Mouse (Mus musculus) left cerebral cortex, postnatal 36 days (tissue): Measurements from ENCODE around the gene Cfl1. TPM values are rescaled to one million over a fixed set of nuclear protein-coding genes. Genes with fewer than 3 reads are reported as not detected.
"Not testable (repeated sequence)": the region's sequence is repeated elsewhere in the genome, so short reads cannot be mapped to it uniquely, and the experiment has no call there.

Source experiments
- DNase-seq, 2 experiments: peaks; one replicate each; pipeline ENCODE4 v3.0.0; 2021 to 2022; ENCODE audit warnings: low spot score in 2 of 2, mixed read lengths in 1 of 2
- intact Hi-C: fragments of 180-260 bp; cut with DNase I; formaldehyde crosslinking; loops from one replicate; pipeline ENCODE4 v1.15.1; 2025
- total RNA-seq, 2 experiments: library from RNA; stranded (reverse); gene quantifications; 2 replicates each; pipeline ENCODE4 v1.2.3; 2021

Cfl1 gene
- total RNA-seq, 2 experiments from 2014 or later = 1,319 to 1,567 TPM

DNA sequence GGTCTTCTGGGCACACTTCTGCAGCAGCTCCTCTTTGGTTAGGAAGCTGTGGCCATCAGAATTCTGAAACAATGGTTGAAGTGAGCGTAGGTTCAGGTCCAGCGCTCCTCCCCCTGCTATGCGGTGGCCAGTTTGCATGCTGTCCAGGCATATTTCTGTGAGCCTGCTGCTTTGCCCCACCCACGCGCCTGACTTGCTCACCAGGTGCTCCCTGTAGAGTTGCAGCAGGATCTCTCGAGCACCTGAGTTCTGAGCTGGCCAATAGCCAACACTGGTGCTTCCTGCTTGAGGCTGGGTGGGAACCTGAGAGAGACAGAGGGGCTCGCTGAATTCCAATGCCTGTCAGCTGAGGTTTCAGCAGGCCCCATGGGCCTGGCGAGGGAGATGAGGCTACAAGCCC lies 4.0 kb upstream of the Cfl1 start:
- intact Hi-C loops = no loop called here
- no peak for DNase-seq

DNA sequence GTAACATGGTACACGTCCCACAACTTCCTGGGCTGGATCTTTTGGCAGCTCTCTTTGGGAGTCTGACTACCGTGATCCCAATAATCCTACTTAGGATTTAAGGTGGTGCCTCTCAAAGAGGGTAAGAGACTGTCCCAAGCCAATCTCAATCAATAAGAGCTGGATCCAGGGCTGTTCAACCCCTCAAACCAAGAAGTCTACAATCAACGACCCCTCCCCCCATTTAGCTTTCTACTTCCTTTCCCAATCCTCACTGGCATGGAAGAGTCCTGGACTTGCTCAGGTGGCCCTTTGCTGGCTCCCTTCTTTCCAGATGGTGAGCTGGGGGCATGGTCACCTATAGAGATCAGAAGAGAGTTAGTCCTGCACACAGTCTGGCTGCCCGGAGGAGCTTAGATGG lies 3.5 kb upstream of the Cfl1 start:
- DNase-seq = no peak
- intact Hi-C loops = no loop called here

DNA sequence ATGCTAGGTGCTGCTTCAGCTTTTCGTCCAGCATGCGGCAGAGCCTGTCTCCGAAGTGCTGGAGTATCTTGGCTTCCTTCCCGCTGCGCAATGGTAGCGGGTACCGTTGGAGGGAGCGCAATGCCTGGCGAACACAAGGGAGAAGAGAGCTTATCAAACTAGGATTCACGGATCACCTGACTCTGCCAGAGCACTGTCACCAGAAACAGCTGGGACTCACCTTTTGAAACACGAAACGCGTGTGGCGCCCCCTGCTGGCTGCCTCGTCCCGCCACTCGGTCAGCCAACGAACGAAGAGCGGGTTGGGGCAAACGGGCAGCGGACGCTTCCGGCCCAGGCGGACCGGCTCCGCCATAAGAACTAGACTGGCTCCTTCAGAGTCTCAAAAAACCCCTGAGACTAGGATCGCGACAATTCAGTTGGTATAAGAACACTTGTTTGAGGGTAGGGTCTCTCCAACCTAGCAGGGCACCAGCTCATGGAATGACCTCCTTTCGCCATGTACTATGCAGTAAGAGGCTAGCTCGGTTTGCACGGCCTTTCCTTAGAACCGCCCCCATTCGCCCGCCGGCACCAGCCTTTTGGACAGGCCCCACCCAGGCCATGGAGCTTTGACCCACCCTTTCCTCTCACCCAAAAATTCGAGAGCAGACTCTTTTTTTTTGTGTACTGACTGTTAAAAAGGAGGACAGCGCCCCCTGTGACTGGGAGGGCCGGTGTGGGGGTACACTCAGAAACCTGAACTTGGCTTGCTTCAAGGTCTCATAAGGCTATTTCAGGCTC lies 2.3 kb upstream of the Cfl1 start, which contains the start of gene Mus81:
TSS of gene Mus81 (minus strand) at position 635 of the 783 bp plus-strand sequence.
- intact Hi-C loops = loop anchor here (1.0 to 2.0 kb wide), 3 partner anchors 25 to 63 kb away; partner anchors contain the start of genes AI837181, Ccdc85b and Drap1

DNA sequence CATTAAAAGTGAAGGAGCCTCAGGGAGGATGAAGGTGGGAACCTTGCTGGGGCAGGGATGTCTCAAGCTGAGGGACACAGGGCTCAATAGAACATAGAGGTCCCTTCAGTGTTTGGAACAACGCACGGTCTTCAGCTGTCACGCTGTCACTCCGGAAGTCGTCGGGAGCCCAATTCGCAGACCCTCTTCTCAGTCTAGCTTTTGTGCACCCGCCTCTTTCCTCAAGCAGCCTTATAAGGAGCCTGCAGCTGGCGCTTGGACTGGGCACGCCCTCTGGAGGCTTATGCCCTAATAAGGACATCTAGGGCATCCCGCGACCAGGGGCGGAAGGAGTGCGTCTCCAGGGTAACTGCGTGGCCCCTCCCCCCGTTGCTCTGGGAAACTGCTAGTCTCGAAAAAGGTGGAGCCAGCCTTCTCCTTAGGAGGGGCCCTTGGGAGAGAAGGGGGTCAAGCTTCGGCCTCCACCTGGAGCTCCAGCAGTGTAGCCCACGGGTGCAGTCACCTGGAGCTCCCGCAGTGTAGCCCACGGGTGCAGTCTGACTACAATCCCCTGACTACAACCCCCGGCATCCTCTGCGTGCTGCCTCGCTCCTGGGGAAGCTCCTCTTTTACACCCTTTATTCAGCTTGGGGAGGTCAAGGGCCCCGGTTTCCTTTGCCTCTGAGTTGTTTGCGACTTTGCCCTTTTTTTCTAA lies 1.2 kb upstream of the Cfl1 start:
- peak; percentile 95 to 97 for DNase-seq
- intact Hi-C loops = loop anchor here (1.0 to 2.0 kb wide), 3 partner anchors 26 to 64 kb away; partner anchors contain the start of genes AI837181, Ccdc85b and Drap1

More for the DNA sequence above, 2.3 kb upstream of the Cfl1 start, which contains the start of gene Mus81:
- peak; percentile 90 to 91 for DNase-seq

DNA sequence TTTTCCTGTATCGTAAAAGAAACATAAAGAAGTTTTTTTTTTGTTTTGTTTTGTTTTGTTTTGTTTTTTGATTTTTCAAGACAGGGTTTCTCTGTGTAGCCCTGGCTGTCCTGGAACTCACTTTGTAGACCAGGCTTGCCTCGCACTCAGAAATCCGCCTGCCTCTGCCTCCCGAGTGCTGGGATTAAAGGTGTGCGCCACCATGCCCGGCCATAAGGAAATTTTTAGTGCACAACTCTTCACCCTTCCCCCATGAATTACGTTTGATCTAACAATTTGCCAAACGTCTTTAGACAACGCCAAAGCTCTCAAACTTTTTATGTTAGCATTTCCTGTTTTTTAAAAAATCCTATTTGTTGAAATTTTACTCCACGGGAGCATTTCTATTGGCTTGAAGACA lies 534 bp upstream of the Cfl1 start:
- DNase-seq = not testable (repeated sequence)
- intact Hi-C loops = loop anchor here (1.0 to 2.0 kb wide), 4 partner anchors 21 to 65 kb away; partner anchors contain the start of genes AI837181, Ccdc85b, Drap1 and Fibp

DNA sequence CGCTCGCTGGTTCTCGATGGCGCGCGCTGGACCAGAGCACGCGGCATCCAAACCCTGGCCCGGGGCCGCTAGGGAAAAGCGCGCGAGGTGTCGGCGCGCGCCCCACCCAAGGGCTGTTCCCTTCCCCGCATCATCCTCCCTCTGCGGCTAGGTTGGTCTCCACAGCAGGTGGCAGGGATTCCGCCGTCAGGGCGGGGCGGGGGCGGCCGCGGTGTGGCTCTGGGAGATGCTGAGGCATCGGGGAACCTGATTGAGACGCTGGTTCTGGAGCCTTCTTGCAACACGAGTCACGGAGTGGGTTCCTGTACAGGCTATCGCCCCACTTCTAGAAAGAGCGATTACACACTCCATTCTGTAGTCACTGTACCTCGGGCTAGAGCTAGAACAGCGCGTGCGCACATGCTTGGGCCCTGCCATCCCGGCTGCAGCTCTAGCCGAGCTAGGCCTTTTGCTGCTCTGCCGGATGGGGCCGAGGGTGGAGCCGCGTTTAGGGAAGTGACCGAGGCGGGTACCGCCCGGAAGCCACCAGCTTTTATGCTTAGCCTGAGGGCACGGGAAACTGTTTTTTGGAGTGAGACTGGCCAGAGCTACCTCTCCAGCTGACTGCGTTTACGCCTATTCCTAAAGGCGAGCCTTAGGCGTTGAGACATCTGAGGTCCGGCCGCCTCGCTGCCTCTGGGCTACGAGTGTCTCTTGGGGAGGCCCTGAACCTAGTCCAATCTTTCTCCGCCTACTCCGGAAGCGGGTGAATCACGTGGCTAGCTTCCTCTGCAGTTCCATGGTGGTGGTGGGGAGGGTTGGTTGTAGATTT lies 848 bp downstream of the Cfl1 start:
- intact Hi-C loops = loop anchor here (1.0 to 2.0 kb wide), 2 partner anchors 20 to 31 kb away; partner anchors contain the start of genes Fibp and Snx32
- DNase-seq = peak; percentile 82 to 88

DNA sequence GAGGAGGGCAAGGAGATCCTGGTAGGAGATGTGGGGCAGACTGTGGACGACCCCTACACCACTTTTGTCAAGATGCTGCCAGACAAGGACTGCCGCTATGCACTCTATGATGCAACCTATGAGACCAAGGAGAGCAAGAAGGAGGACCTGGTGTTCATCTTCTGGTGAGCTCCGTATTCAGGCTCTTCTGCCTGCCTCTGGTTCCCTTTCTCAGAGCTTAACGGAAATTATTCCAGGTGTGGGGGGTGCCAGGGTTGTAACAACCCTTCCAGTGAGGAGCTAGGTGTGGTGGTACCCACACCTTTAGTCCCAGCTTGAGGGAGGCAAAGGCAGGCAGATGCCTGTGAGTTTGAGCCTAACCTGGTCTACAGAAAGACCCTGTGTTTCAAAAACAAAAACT lies 2.4 kb downstream of the Cfl1 start:
- intact Hi-C loops = no loop called here
- DNase-seq = no peak

DNA sequence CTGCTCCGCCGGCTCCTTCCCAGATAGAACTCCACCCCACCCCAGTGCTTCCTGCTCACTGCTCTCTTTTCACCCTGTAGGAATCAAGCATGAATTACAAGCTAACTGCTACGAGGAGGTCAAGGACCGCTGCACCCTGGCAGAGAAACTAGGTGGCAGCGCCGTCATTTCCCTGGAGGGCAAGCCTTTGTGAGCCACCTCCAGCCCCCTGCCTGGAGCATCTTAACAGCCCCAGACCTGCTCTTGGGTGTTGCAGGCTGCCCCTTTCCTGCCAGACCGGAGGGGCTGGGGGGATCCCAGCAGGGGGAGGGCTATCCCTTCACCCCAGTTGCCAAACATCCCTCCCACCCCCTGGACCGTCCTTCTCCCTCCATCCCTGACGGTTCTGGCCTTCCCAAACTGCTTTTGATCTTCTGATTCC lies 3.1 kb downstream of the Cfl1 start:
- DNase-seq, intact Hi-C loops: not testable (repeated sequence)

DNA sequence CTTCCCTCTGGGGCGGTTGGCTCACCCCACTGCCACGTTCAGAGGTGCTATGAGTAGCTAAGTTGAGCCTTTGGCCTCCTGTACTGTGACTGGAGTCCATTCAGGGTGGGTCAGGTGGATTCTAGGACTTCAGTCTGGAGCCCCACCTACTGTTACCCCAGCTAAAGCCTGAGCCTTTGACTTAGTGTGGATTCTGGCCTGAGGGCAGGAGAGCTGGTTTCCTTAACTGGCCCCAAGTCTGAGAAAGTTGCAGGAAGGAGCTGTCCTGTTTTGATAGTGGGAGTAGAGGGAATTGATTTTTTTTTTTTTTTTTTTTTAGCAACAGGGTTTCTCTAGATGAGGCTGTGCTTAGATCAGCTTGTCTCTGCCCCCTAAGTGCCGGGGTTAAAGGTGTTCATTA lies 4.1 kb downstream of the Cfl1 start:
- no peak for DNase-seq
- intact Hi-C loops = no loop called here

DNA sequence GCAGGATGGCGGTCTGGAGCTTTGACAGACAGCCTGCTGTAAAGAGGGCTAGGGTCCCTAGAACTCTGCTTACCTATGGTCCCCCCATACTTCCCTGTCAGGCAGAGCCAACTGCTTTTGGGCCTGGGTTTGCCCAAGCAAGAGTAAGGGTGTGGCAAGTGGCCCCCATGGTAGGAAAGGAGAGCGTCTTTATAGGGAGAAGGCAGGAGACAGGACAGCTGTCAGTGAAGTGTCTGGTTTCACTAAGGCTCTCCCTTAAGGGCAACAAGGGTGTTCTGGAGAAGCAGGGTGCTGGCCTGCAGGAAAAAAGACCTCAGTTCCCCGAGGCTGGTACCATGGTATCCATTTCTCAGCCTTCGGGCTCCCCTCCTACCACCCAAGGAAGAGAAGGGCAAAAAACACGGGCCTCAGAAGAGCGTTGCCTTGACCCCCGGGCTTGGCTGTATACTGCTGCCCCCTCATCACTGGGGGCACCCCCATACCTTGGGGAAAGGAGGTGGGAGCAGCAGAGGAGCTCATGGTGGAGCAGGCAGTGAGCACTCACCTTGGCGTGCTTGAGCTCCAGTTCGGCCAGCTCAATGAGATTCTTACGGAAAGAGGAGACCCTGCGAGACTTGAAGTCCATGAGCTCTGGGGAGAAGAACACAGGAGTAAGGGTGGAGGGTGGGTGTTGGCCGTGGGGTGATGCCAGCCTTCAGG lies 5.2 kb downstream of the Cfl1 start:
- intact Hi-C loops = no loop called here
- no peak for DNase-seq

DNA sequence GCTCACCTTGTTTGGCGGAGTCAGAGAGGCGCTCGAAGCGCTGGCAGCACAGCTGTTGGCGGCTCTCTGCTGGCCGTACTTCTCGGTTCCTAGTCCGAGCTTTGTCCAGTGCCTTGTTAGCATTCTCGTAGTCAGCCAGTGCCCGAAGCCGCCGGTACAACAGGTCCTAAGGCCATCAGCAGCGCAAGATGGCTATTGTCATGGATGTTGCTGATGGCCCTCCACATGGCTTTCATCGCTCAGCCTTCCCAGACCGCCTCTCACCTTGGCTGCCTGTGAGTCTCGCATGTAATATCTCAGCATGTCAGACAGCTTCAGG lies 5.8 kb downstream of the Cfl1 start:
- intact Hi-C loops = no loop called here
- DNase-seq = no peak

DNA sequence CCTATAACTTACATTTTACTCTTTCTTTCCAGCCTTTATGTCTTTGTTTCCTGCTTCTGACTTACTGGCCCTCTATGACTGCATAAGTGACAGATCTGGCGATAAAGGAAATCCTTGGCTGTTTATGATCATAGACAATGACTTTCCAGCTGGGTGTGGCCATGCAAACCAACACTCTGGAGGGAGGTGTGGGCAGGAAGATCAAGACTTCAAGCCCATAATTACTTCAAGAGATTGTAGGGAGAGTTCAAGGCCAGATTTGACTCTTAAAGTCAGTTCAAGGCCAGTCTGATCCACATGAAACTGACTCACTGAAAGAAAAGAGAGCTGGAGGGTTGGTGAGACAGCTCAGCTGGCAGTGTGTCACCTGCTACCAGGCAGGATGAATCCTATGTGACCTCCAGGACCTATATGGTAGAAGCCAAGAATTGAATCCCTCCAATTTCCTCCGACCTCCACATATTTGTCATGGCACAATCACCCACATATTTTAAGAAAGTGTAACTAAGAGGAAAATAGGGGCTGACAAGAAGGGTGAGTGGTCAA lies 10.1 kb downstream of the Cfl1 start:
- intact Hi-C loops = no loop called here
- DNase-seq = no peak

DNA sequence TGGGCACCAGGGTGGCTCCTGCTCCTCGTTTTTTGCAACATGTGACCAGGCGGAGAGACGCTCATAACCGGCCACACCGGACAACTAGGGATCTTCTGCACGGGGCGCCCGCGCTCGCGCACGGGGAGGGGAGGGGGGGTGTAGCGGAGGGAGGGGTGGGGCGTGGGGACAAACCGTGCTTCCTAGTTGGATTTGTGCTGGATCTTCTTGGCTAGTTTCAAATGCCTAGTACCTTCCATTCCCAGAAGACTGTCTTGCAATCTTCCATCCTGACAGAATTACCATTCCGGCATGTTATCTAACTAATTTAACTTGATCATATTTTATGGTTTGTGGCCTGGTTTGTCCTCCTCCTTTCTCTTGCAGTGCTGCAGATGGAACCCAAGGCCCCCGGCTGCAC lies 13.4 kb downstream of the Cfl1 start, which contains the start of gene 1700020D05Rik:
TSS of gene 1700020D05Rik (minus strand) at position 101 of the 400 bp plus-strand sequence.
- intact Hi-C loops = no loop called here
- DNase-seq = no peak

DNA sequence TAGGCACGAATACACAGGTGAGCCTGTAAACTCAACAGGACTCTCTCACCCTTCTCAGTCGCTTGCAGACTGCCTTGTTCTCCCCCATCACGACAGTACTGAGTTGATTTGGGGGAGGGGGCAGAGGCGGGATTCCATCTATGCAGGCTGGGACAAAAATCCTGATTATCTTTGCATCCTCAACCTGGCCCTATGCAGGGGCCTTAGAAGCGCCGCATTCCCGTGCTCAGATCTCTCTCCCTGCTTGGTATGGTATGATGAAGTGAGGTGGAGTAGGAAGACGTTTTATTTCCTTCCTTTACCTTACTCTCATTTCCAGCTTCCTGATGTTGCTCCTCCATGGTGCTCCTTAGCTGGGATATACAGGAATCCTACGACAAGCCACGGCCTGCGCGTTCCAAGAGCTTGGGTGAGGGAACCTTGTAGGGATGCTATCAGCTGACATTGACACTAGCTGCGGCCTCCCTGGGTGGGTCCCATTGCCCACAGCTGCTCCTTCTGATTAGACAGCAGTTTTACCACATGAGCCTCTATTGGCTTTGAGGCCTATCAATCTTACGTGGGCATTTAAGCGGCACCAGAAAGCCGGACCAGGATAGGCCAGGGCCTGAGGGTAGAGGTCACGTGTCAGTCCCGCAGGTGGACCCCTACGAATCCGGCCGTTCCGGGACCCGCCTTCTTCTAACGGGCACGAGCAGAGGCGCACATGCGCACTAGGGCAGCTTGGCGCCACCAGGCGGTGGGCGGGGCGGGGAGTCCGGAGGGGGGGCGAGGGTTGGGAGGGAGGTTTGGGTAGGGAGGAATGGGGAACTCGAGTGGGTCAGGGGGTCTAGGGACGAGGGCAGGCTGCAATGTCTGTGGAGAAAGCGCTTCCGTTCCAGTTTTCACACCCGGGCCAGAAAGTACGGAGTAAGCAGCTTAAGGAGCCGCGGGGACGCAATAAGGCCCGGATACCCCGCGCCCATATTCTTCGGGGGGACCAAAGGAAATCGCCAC lies 20.1 kb downstream of the Cfl1 start, which contains the start of gene Snx32:
TSS of gene Snx32 (minus strand) at position 508 of the 996 bp plus-strand sequence.
- intact Hi-C loops = loop anchor here (2.0 kb wide), 1 partner anchor 20 kb away; the partner anchor contains the start of gene Cfl1

DNA sequence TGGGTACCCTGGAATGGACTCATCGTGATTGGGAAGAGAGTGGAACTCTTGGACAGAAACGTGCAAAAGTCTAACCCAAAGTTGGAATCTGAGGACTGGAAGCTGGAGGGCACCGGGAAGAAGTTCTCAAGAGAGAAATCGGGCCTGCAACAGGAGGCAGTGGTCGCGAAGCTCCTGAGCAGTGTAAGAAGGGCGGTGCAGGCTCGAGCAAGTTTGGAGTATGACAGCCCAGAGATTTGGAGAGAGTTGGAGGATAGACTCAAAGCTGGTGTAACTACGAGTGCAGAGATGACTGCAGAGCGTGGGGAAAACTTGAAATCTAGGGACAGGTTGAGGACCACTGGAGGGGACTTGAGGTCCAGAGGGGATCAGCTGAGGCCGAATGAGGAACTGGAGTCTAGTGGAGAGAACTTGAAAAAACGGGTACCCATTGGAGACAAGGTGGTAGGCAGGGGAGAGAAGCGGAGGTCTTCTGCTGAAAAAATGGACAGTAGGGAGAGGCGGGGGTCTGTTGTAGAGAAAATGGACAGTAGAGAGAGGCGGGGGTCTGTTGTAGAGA lies 20.9 kb downstream of the Cfl1 start:
- intact Hi-C loops = loop anchor here (2.0 kb wide), 1 partner anchor 20 kb away; the partner anchor contains the start of gene Cfl1
- no peak for DNase-seq

More for the DNA sequence above, 20.1 kb downstream of the Cfl1 start, which contains the start of gene Snx32:
- peak; percentile 97 to 98 for DNase-seq

DNA sequence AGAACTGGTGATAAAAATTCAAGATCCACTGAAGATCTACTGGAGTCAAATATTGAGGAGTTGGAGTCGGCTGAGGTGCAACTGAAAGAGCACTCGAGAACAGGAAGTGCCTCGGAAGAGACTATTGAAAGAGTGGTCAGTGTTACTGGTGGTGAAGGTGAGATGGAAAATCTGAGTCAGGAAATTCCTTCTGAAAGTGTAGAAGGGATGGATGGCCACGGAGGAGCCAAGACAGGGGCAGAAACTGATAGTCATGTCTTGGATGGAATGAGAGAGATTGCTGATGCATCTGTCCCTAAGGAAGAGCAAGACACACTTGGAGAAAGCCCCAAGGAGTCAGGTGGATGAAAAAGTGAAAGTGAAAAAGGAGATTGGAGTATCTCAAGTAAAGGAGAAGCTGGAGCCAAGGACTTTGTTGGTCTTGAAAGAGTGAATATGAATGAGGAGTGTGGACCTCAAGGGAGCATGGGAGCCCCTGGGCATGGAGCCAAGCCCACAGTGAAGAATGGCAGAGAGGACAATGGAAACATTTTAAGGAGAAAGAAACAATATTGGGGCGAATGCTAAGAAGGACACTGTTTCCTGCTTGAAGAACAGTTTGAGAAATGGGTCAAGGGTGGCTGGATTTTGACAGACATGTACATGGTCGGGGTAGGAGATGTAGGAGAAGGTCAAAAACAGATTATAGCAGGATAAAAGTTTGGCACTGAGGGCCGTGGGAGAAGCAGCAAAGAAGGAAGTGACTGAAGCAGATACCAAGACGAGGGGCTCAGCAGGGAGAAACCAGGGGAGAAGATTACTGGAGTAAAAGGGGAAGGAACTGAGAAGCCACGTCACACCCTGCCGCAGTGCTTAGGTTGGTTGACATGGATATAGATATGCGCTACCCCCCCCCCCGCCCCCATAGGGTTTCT lies 22.1 kb downstream of the Cfl1 start:
- intact Hi-C loops = no loop called here
- DNase-seq = no peak
